Mouse (Mus musculus) frontal cortex, adult (tissue): Measurements from ENCODE around the gene Clpx.
A peak's percentile ranks its signal among the peaks of the same experiment; 100 is the strongest.
"Not testable (repeated sequence)": the region's sequence is repeated elsewhere in the genome, so short reads cannot be mapped to it uniquely, and the experiment has no call there.

Experiments used
- ATAC-seq: cut with Nextera tagmentation; 2 replicates; pipeline ENCODE4 v1.9.2; 2017; ENCODE audit warnings: mild to moderate bottlenecking, moderate library complexity, mixed read lengths; ENCODE audit not compliant: low TSS enrichment

The Clpx gene

DNA sequence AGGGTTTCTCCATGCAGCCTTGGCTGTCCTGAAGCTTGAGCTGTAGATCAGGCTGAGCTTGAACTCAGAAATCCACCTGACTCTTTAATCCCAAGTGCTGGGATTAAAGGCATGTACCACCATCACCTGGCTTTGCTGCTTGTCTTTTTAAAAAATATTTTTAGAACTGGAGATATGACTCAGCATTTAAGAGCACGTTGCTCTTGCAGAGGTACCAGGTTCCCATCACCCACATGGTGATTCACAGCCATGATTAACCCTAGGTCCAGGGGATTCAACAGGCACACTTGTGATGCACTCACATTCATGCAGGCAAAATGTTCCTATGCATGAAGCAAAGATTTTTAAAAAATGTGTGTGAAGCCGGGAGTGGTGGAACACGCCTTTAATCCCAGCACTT lies 1.6 kb upstream of the Clpx start:
- ATAC-seq: no peak

DNA sequence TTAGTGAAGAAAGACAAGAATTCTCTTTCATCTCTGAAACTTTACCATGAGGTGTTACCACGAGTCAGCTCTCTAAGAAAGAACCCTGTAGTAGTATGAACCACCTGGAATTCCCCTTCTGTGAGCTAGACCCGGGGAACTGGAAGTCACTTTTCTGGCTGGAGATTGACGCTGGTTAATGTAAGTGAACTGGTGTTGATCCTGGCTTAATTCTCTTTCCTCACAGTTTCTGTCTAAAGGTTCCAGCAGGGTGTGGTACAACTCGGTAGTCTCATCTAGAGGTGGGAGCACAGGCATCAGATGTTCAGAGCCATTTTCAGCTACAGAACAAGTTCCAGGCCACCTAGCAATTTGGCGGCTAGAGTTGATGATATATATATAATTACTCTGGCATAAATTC lies 941 bp upstream of the Clpx start:
- no peak for ATAC-seq

DNA sequence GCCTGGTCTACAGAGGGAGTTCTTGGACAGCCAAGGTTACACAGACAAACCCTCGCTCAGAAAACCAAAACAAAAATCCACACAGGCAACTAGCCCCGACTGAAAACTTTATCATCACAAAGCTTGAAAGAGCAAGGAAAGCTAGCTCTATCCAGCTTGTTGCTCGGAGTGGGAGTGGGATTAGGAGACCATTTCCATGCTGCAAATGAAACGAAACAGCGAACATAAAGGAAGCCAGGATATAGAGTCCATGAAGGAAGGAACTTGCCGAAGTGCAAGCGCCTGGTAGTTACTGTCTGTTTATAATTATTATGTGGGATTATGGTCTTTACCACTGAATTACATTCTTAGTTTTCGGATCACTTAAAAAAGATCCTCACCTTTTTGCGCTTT lies 484 bp upstream of the Clpx start:
- peak; percentile 2; the same call in 1 of the 2 replicates for ATAC-seq

DNA sequence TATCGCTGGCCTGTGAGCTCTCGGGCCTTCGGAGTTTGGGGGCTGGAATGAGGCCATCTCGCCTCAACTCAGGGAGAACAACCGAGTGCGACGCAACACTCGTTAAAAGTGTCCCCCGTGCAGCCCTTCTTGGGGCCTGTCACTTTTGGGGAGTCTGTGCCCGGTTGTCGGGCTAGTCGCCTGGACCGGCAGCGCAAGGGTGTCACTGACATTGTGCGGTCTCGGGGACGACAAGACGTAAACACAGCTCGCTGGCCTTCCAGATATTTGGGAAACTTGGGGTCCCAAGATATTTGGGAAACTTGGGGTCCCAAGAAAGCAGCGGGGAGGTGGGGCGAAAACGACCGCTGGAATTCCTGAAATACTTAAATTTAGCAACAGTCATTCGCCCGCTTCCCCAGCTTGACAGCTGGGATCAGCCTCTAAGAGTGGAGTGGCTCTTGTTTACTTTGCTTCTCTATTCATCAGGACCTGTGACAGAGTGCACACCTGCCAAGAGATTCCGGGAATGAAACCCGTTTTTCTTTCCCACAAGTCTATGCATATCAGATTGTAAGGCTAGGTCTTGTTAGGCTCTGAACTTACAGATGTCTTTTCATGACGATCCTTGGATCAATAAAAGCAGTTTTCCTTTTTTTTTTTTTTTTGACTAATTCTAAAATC lies 787 bp downstream of the Clpx start:
- 0 out of 2 replicates have a peak, but pooled peaks have one; percentile 20 for ATAC-seq

DNA sequence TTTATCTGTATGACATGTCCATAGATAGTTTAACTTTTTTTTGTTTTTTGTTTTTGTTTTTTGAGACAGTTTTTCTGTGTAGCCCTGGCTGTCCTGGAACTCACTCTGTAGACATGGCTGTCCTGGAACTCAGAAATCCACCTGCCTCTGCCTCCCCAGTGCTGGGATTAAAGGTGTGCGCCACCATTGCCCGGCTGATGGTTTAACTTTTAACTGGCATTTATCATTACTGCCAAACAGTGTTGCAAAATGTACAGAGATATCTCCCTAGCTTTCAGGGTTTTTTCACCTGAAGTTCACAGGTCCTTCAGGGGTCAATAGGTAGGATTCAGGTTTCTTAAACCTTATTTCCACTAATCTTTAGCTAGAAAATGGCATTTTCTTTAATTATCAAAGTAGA lies 3.0 kb downstream of the Clpx start:
- no peak for ATAC-seq

DNA sequence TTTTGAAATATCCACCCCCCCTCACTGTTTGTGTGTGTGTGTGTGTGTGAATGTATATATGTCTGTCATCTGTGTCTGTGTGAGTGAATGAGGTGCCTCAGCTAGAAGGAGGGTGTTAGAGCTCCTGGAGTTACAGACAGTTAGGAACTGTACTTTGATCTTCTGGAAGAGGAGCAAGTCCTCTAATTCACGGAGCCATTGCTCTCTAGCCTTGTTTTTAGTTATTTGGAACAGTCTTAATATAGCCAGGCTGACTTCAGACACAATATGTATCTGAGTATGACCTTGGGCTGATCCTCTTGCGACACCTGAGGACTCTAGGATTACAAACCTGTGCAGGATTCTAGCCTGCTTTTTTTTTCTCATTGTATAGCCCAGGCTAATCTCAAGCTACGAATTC lies 4.7 kb downstream of the Clpx start:
- no peak for ATAC-seq

DNA sequence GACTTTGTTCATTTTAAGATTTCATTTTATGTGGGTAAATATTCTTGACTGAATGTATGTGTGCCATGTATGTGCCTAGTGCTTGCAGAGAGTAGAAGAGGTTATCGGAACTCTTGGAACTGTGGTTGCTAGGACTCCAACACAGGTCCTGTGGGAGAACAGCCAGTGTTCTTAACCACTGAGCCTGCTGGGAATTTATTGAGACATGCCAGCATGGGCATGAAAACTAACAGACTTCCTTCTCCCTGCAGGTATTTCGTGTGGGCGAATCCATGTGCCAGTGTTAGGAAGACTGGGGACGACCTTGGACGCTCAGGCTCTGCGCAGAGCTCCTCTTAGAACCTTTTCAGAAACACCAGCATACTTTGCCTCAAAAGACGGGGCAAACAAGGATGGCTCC lies 5.6 kb downstream of the Clpx start:
- no peak for ATAC-seq

DNA sequence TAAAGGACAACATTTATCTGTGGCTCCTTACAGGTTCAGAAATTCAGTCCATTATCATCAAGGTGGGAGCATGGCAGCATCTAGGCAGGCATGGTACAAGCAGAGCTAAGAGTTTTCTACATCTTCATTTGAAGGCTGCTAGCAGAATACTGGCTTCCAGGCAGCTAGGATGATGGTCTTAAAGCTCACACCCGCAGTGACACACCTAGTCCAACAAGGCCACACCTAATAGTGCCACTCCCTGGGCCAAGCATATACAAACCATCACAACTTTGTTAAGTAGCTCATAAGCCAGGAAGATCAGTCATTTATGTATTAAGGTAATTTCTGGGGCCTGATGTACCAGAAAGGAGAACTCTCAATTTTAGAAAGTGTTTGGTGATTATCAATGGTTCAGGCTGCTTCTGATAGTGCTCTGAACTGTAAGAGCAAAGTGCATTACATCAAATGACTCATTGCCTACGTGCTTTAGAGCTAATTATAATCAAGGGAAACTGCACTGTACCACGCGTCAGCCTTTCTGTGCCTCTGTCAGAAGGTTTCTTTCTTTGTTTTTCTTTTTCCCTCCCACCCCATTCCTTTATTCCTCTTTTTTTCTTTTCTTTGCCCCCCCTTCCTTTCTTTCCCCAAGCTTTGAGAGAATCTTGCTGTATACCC lies 8.4 kb downstream of the Clpx start:
- ATAC-seq: no peak

DNA sequence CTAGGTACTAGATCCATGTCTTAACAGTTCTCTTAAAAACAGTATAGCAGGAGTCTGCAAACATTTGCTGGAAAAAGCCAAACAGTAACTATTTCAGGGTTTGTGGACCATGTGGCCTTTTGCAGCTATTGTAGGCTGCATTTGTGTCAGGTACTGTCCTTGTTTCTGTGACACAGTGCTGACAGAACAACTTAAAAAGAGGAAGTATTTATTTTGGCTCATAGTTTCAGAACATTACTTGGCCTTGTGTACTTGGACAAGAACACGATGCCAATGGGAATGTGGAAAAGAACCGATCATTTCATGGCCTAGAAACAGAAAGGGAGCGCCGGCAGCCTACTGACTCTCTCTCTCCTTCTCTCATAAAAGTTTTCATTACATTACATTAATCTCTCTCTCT lies 9.5 kb downstream of the Clpx start:
- no peak for ATAC-seq

DNA sequence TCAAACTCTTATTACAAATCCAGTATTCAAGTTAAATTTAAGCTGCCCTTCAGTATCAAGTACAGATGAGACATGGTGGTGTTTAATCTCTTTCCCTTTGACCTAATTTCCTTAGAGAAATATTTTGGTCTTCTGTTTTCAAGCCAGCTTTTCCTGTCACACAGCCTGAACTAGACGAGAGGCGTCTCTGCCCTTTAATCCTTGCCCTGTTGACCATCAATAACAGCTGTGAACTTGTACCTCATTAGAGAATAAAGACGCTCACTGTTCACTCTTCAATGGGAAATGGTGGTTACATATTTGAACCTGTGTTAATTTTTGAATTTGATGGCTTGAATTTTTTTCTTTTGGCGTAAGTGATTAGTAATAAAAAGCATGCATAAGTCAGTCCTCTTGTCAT lies 10.2 kb downstream of the Clpx start:
- no peak for ATAC-seq

DNA sequence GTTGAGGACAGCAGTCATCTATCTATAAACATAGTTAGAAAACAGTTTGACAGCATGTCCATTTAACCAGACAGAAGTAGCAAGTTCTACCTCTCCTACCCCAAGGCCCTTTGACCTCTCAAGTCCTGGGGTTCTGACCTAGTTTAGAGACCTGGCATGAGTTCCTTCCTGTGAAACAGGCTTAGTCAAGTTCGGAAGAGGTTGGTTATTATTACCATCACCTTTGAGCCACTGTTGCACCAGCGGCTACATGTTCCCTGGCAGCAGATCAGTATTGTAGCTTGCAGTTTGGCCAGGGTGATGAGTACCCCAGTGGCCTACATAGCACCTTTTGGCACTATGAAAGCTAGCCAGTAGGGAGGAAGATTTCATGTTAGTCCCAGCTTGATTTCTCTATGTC lies 12.6 kb downstream of the Clpx start:
- no peak for ATAC-seq

DNA sequence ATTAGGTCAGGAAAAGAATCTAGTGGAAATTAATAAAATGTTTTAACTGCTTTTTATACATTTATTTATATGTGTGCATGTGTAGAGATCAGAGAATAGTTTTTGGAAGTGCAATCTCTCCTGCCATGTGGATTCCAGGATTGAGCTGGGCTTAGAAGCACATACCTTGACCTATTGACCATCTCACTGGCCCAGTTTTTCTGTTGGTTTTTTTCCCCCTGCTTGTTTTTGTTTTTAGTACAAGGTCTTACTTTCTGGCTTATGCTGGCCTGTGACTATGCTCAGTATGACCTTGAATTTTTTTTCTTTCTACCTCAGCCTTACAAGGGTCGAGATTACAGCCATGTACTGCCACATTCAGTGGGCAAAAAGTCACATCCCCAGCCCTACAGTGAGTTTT lies 14.0 kb downstream of the Clpx start:
- no peak for ATAC-seq

DNA sequence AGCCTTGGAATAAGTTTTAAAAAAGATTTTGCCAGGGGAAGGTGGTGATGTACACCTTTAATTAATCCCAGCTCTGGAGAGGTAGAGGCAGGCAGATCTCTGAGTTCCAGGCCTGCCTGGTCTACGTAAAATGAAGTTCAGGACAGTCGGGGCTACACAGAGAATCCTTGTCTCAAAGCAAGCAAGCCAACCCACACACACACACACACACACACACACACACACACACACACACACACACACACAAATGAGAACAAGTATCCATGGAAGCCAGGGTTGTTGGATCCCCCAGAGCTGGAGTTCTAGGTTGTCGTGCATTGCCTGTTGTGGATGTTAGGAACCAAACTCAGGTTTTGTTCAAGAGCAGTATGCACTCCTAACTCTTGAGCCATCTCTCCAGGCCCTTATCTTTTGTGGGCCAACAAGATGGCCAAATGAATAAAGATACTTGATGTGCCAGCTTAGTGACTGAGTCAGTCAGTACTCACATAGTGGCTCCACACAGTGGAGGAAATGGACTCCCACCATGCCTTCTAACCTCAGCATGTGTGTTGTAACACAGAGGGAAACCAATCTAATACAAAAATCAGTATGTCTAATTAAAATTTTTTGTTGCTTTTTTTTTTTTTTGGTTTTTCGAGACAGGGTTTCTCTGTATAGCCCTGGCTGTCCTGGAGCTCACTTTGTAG lies 18.8 kb downstream of the Clpx start:
- no peak for ATAC-seq

DNA sequence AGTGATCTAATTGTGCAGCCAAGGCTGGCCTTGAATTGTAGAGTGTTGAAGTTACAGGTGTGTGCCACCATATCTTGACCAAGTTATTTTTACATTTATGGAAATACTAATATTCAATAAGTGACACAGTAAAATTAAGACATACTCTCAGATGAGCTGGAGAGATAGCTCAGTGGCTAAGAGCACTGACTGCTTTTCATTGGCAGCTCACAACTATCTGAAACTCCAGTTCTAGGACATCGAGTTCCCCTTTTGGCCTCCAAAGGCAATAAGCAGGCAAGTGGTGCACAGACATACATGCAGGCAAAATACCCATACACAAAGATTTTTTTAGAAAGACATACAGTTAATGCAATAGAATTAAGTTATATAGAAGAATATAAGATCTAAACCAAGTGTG lies 19.8 kb downstream of the Clpx start:
- no peak for ATAC-seq

DNA sequence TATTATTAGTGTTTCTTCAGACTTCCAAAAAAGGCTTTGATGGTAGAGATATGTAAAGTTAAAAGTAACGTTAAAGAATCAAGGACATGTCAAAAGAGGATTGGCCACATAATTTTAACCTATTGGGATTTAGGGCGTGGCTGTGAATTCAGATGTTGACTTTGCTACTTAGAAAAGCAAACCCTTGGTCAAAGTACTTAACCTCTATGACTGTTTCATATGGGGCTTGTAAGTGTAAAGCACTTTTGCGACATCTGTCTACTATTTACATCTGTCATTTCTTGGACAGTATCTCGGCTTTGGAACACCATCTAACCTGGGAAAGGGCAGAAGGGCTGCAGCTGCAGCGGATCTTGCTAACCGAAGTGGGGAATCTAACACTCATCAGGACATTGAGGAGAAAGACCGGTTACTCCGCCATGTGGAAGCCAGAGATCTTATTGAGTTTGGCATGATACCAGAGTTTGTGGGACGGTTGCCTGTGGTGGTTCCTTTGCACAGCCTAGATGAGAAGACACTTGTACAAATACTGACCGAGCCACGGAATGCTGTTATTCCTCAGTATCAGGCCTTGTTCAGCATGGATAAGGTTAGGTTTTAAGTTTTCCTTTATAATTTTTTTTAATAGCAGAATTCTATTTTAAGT lies 28.3 kb downstream of the Clpx start:
- ATAC-seq: no peak

DNA sequence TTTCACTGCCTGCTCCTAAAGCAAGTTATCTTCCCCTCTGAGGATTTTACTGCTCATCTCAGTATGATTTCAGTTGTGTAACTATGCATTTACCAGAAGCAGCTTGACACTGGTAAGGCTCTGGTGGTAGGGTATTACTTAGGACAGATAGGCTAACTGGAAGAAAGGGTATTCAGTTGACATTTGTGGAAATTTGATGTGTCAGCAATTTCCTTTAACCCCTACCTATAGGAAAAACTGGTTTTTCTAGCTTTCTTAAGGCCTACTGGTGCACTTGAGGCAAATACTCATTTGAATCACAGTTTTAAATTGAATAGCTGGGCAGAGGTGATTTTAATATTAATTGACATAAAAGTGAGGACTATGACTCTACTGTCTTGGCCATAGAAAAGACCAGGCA lies 31.9 kb downstream of the Clpx start:
- no peak for ATAC-seq

DNA sequence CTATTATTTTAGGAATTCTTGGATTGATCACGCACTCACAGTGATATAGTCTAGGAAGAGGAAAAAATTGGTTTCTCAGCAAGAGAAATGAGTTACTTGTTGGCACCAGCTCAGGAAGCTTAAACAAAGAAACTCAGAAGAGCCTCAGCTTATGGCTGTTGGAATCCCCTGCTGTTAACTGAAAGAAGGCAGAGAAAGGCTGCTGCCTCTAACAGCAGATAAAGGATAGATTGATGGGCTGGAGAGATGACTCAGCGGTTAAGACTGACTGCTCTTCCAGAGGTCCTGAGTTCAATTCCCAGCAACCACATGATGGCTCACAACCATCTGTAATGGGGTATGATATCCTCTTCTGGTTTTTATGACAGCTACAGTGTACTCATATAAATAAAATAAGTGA lies 33.3 kb downstream of the Clpx start:
- no peak for ATAC-seq

DNA sequence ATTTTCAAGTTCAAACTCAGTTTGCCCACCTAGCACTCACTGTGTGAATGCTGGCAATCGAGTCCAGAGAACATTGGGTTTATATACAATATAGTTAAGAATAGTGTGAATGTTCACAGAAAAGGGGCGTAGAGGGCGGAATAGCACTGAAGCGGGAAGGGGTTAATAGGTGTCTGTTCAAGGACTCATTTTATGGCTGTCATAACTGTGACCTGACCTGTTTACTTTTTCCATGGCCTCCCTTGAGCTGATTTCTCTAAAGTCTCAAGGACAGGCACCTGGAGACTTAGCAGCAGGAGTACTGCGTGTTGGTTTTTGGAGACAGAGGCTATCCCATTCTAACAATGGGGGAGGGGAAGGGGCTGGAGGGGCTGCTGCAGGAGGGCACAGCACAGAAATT lies 39.9 kb downstream of the Clpx start:
- no peak for ATAC-seq

DNA sequence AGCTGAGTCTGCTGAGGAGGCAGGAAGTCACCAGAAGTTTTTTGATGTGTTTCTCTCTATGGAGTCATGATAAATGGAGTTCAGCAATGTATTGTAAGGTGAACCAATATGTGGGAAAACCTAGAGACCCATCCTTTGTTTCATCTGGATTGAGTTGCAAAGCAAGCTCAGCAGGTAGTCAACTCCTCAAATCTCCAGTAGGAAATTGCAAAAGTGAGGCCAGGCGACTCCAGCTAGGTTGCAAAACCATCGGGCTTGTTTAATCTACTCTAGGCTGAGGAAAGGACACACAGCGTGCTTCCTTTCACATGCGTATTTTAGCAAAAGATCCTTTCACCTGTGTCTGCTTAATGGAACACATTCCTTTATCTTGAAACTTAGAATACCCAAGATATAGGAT lies 45.1 kb downstream of the Clpx start:
- ATAC-seq: no peak

DNA sequence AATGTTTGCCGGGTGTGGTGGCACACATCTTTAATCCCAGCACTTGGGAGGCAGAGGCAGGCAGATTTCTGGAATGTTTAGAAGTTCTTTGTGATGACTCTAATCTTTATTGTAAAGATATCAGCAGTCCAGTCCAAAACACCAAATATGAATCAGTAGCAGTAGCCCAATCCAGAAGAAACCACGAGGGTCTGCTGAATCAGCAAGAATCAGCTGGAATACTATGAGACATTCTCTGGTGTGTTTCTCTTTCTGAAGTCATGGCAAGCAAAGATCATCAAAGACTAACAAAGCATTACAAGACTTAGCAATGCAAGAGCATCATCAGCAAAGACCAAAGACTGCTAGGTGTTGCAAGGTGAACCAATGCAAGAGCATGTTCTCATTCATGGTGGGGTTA lies 46.4 kb downstream of the Clpx start:
- no peak for ATAC-seq

DNA sequence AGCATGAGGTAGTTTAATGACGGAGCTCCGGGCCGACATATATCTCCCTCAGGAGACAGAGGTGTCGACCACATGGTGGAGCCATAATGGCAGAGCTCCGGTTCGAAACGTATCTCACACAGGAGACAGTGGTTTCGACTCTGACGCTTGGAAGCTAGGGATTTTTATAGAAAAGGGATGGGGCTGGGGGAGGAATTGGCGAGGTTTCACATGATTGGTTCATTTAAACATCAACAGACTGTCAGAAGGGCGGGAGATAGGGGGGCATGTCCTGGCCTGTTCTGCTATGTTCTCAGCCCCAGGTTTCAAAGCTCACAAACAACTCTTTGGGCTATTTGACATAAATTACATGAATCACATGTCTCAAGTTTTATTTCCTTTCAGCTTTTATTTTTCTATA lies 51.4 kb downstream of the Clpx start:
- ATAC-seq: not testable (repeated sequence)

DNA sequence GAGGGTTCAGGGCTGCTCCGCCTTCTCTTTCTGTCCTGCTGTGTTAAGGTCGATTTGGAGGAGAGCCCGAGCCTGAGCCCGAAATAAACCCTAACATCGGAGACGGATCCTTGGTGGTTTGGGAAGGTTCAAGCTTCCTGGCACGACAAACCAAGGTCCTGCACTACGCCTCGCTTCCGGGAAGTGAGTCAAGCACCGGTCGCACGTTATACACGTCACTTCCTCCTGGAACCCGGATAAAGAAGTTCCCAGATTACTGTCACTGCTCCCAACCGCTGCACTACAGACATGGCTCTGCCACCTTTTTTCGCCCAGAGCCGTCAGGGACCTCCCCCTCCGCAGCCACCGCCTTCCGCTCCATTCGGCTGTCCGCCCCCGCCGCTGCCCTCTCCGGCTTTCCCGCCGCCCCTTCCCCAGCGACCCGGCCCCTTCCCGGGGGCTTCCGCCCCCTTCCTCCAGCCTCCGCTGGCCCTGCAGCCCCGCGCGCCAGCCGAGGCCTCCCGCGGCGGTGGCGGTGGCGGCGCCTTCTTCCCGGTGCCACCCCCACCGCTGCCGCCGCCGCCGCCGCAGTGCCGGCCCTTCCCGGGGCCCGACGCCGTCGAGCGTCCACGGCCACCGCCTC lies 51.9 kb downstream of the Clpx start, which contains the start of gene Pdcd7:
TSS of gene Pdcd7 (plus strand) at position 251 of the 622 bp plus-strand sequence.
- ATAC-seq: peak; percentile 92
